ENCODE assay signal across 27 mouse cellular contexts in the genomic region with DNA sequence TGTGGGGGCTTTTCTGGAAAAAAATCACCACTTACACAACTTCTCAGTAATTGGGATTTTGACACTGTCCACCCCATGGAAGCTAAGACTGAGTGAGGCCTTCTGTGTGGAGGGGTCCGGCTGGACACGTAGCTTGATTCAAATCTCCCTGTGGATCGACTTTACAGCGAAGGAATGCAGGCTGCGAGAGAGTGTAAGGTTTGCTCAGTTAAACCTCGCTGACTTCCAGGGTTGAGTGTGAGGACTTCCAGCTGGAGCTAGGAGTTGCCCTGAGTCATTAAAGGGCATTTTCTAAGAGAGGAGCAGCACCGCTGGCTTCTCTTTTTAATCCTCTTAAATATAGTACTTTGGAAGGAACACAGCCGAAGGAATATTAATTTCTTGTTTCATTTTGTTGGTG. TPM values are rescaled to one million over a fixed set of nuclear protein-coding genes. Genes with fewer than 3 reads are reported as not detected.
A peak's percentile ranks its signal among the peaks of the same experiment; 100 is the strongest.
DNase-seq lines count a peak whose midpoint lies in the region; ATAC-seq and TF ChIP-seq lines count a peak whose summit lies in the region.
"Had no signal": no experiment of that assay in that cellular context is flagged by ENCODE, and none has a peak within 500 bp of the region (broad histone marks: within the 10 kb centered on the region; RNA-seq: fewer than 3 reads in every experiment).

No protein-coding gene starts in this region.

- H3K4me2 ChIP-seq in kidney, postnatal 0 days (ENCODE audit: low read length), result no peak overlapping the region
- H3K4me2 ChIP-seq in hindbrain, embryonic 13.5 days, result no peak overlapping the region
- H3K4me2 ChIP-seq: embryonic facial prominence, embryonic 13.5 days; forebrain, embryonic 12.5 days; heart, embryonic 15.5 days; hindbrain, embryonic 14.5 days; liver, embryonic 15.5 days; midbrain, embryonic 13.5 days had no signal

- no peaks in the 10 kb centered on the region for H3K9me3 ChIP-seq in kidney, postnatal 0 days (replicated peaks; ENCODE audit: low read length)
- H3K9me3 ChIP-seq in hindbrain, embryonic 13.5 days, result no peaks in the 10 kb centered on the region
- H3K9me3 ChIP-seq: embryonic facial prominence, embryonic 13.5 days; forebrain, embryonic 12.5 days; heart, embryonic 15.5 days; limb, embryonic 10.5 days; liver, embryonic 15.5 days; midbrain, embryonic 13.5 days had no signal

- H3K36me3 ChIP-seq in kidney, postnatal 0 days (ENCODE audit: insufficient read depth, low read length), result no peaks in the 10 kb centered on the region
- H3K36me3 ChIP-seq in hindbrain, embryonic 13.5 days, result no peaks in the 10 kb centered on the region
- H3K36me3 ChIP-seq: embryonic facial prominence, embryonic 13.5 days; forebrain, embryonic 12.5 days; heart, embryonic 15.5 days; limb, embryonic 10.5 days; liver, embryonic 15.5 days; midbrain, embryonic 13.5 days had no signal

- DNase-seq in kidney, postnatal 0 days (ENCODE audit: low spot score), result peak; percentile 69
- no peak for DNase-seq in kidney, adult 8-10 months
- peak; percentile 26 for DNase-seq in kidney, postnatal 14 days
- DNase-seq in kidney, postnatal 36 days, result peak; percentile 6 to 7
- peak; percentile 23 for DNase-seq in lung, postnatal 25 days (ENCODE audit: low spot score)
- DNase-seq in thymus, postnatal 25 days, result no peak
- DNase-seq: adrenal gland, postnatal 10 days; cerebellum, adult 18-20 months; cerebellum, postnatal 14 days; gastrocnemius, postnatal 36 days; heart, postnatal 36 days; liver; thymus, postnatal 4 days had no signal

- no peaks in the 10 kb centered on the region for H3K27me3 ChIP-seq in kidney, postnatal 0 days (ENCODE audit: insufficient read depth, low read length)
- H3K27me3 ChIP-seq in hindbrain, embryonic 13.5 days, result no peaks in the 10 kb centered on the region
- H3K27me3 ChIP-seq: embryonic facial prominence, embryonic 13.5 days; forebrain, embryonic 12.5 days; heart, embryonic 15.5 days; liver, embryonic 15.5 days; midbrain, embryonic 13.5 days had no signal

- H3K4me3 ChIP-seq in kidney, postnatal 0 days (replicated peaks; ENCODE audit: low read depth, low read length), result no peak overlapping the region
- no peak overlapping the region for H3K4me3 ChIP-seq in hindbrain, embryonic 13.5 days
- H3K4me3 ChIP-seq: embryonic facial prominence, embryonic 13.5 days; erythroblast, embryonic 14.5 days; forebrain, embryonic 12.5 days; heart, embryonic 15.5 days; limb, embryonic 10.5 days; liver, embryonic 15.5 days; midbrain, embryonic 13.5 days had no signal

- no peak overlapping the region for H3K27ac ChIP-seq in kidney, postnatal 0 days
- H3K27ac ChIP-seq in hindbrain, embryonic 13.5 days, result no peak overlapping the region
- H3K27ac ChIP-seq: embryonic facial prominence, embryonic 13.5 days; forebrain, embryonic 12.5 days; heart, embryonic 15.5 days; hindbrain, embryonic 14.5 days; limb, embryonic 10.5 days; liver, embryonic 15.5 days; midbrain, embryonic 13.5 days had no signal

- H3K4me1 ChIP-seq in kidney, postnatal 0 days (replicated peaks; ENCODE audit: insufficient read depth, low read length), result no peaks in the 10 kb centered on the region
- peaks cover 2% of the 10 kb centered on the region; the same call in 1 of the 2 replicates for H3K4me1 ChIP-seq in hindbrain, embryonic 13.5 days (replicated peaks)
- H3K4me1 ChIP-seq: embryonic facial prominence, embryonic 13.5 days; forebrain, embryonic 12.5 days; heart, embryonic 15.5 days; limb, embryonic 10.5 days; liver, embryonic 15.5 days; midbrain, embryonic 13.5 days had no signal

- no peak overlapping the region for H3K9ac ChIP-seq in kidney, postnatal 0 days (ENCODE audit: low read depth, low read length)
- H3K9ac ChIP-seq in hindbrain, embryonic 13.5 days, result no peak overlapping the region
- H3K9ac ChIP-seq: embryonic facial prominence, embryonic 13.5 days; forebrain, embryonic 12.5 days; heart, embryonic 15.5 days; hindbrain, embryonic 14.5 days; liver, embryonic 15.5 days; midbrain, embryonic 13.5 days had no signal

- TF ChIP-seq CTCF in kidney, postnatal 0 days (IDR thresholded peaks at IDR 0.05; ENCODE audit: low read depth), result no peak

- ATAC-seq in kidney, postnatal 0 days (replicated peaks; ENCODE audit: low FRiP score, low read depth), result no peak
- no peak for ATAC-seq in hindbrain, embryonic 13.5 days (ENCODE audit: low FRiP score)
- ATAC-seq: activated CD4-positive, CD25-positive, alpha-beta regulatory T cell, adult 4 months; inflammation-experienced regulatory T-cells, adult 6 months; midbrain, embryonic 13.5 days had no signal

- 28% methylated on average over 8 of the region's 8 CpGs for WGBS in kidney, postnatal 0 days
- 85% methylated on average over 8 of the region's 8 CpGs for WGBS in hindbrain, embryonic 13.5 days

RNA-seq across cellular contexts. Expression of a gene that starts 24.2 kb away (rescaled TPM):
- not detected in 2 replicates for polyA plus RNA-seq in kidney, postnatal 0 days (2015; fragmentation: Nextera tagmentation; extraction: Ambion mirVana)
- polyA plus RNA-seq in hindbrain, embryonic 13.5 days (2015; fragmentation: Nextera tagmentation; extraction: Ambion mirVana), result not detected in 2 replicates
- polyA plus RNA-seq: activated CD4-positive, CD25-positive, alpha-beta regulatory T cell, adult 4 months; C2C12; embryonic facial prominence, embryonic 13.5 days; erythroblast, embryonic 14.5 days; forebrain, embryonic 12.5 days; heart, embryonic 15.5 days; hindbrain, embryonic 14.5 days; inflammation-experienced regulatory T-cells, adult 6 months; limb, embryonic 10.5 days; liver, embryonic 15.5 days; midbrain, embryonic 13.5 days; neural tube, embryonic 11.5 days; small intestine, adult 2 months had no signal

RNA-seq across cellular contexts. Expression of a gene that starts 57.5 kb away (rescaled TPM):
- 0.55 and 0.77 TPM in 2 replicates for polyA plus RNA-seq in kidney, postnatal 0 days (2015; fragmentation: Nextera tagmentation; extraction: Ambion mirVana)
- not detected in 2 replicates for polyA plus RNA-seq in hindbrain, embryonic 13.5 days (2015; fragmentation: Nextera tagmentation; extraction: Ambion mirVana)
- polyA plus RNA-seq: embryonic facial prominence, embryonic 13.5 days; erythroblast, embryonic 14.5 days; forebrain, embryonic 12.5 days; hindbrain, embryonic 14.5 days; limb, embryonic 10.5 days; midbrain, embryonic 13.5 days; neural tube, embryonic 11.5 days had no signal

Comparison
In these comparisons a context has a peak if more than half of its experiments do, and no peak if none do; other contexts are left out.
1. DNase-seq: peak in kidney, postnatal 0 days (single experiment), kidney, postnatal 14 days (single experiment), kidney, postnatal 36 days (2 of 2) and lung, postnatal 25 days (single experiment); none in kidney, adult 8-10 months (0 of 2) and thymus, postnatal 25 days (single experiment).